Mouse (Mus musculus): Measurements from ENCODE around the gene Casc1.

Gene Casc1

DNA sequence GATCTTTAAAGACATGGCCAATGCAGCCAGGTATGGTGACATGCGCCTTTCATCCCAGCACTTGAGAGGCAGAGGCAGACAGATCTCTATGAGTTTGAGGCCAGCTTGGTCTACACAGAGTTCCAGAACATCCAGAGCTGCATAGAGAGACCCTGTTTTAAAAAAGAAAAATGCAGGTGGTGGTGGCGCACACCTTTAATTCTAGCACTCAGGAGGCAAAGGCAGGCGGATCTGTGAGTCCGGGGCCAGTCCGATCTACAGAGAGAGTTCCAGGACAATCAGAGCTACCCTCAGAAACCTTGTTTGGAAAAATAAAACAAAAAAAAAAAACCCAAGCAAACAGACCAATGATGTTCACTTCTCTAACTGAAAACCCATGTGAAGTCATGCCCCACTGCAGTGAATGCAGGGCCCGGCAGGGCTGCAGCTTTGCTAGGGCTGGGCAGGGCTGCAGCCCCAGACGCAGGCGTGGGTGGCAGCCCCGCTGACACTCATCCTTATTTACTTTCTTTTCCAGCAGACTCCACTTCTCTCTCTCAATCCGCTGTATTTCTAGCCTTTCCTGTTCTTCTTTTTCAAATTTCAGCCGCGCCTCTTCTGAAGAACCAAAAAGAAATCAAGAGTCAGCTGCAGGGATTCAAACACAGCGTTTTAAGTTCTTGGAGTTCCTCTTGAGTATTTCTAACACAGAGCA lies 8.2 kb downstream of the Casc1 start:
- no peak for DNase-seq

DNA sequence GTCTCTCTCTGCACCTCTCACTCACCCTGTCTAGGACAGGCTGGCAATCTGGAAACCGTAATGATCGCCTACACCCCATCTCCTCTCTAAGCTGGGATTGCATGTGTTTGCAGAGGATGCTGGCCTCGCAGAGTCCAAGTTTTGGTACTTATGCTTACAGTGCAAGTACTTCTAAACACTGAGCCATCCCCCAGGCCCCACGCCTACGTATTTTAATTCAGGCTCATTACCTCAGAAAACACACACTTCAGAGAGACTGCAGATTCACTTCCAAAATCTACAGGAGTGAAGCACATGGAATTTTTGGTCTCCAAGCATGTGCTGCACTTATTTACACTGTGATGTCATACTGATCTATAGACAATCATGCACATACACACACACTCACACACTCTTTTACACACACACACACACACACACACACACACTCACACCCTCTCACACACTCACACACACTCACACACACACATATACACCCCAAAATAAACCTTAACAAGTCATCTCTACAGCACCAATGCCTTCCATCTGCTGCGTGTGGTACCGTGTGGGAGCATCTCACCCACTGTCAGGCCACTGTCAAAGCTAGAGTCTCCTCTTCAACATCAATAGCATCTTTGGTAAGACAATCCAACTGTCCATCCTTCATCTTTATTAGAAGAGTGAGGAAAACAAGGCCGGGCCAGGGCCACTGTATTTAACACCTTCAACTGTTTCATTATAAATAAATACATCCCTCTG lies 12.7 kb downstream of the Casc1 start:
- DNase-seq: no peak

DNA sequence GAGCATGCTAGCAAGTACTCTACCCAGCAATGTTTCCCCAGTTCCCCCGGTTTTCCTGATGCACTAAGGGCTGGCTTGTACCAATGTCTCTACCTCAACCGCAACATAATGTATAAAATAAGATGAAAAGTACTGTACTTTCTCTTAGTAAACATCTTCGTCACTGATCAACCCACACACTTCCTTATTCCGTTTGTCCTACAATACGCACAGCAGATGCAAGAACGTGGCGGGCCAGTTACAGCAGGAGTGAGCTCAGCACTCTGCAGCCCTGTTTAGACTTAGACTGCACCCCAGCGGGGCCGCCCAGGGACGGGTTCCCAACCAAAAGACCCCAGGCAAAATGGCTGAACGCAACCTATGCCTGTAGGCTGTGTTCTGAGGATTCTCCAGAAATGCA lies 17.4 kb downstream of the Casc1 start:
- no peak for DNase-seq

DNA sequence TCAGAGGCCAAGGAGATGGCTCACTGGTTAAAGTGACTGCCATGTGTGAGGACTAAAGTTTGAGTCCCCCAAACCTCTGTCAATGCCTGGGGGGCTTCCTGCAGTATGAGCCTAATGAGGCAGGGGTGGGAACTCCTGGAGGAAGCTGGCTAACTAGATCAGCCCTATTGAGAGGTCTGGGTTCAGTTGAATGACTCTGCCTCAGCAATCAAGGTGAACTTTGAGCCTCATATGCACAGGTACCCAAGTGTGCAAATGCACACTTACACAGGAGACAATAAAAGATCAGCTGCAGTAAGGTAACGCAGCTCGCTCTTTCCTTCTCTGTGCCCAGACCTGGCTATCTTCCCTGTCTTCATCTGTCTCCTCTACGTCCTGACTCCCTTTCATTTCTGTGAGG lies 17.8 kb downstream of the Casc1 start:
- no peak for DNase-seq

DNA sequence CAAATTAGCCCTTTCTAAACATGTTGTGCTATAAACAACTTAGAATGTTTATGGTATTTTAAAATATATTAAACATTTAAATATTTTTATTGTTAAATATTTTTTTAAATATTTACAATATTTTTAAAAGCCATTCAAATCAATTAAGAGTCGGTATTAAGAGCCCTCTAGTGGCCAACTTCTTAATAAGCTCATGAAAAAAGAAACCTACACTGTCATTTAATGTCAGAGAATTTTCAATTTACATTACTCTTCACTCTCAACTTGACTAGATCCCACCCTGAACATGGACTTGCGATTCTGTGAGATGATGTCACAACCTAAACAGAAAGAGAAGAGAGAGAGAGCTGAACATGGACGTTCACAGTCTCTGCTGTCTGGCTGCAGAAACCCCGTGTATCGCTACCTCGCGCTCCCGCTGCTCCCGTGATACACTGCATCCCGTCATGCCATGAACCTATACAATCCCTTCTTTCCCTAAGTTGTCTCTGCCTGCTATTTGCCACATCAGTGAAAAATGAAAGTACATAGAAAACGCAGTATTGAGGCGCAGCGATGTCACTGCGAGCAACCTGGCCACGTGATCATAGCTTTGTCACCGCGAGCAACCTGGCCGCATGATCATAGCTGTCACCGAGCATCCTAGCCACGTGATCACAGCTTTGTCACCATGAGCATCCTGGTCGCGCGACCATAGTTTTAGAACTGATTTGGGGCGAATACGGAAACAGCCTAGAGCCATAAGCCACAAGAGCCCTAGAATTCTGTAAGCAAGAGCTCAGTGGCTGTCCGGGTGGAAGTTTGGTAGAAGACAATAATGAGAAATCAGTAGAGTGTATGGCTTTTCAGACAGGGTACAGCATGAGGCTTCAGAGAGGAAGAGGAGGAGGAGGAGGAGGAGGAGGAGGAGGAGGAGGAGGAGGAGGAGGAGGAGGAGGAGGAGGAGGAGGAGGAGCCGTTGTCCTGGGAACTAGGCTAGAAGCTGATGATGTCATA lies 23.4 kb downstream of the Casc1 start:
- peak; percentile 19 for DNase-seq

DNA sequence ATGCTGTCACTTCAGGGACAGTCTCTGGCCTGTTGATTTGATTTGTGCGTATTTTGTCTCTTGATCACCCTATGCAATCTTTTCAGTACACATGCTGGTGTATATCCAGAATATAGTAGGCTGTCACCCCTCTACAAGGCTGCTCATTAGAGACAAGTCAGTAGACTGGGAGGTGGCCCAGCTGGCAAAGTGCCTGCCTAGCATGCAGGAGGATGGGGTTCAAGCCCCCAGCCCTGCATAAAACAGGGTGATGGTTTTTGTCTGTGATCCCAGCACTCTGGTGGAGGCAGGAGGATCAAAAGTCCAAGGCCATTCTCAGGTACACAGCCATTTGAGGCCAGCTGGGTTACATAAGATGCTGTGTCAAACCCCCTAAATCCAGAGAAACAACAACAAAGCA lies 24.7 kb downstream of the Casc1 start:
- no peak for DNase-seq

DNA sequence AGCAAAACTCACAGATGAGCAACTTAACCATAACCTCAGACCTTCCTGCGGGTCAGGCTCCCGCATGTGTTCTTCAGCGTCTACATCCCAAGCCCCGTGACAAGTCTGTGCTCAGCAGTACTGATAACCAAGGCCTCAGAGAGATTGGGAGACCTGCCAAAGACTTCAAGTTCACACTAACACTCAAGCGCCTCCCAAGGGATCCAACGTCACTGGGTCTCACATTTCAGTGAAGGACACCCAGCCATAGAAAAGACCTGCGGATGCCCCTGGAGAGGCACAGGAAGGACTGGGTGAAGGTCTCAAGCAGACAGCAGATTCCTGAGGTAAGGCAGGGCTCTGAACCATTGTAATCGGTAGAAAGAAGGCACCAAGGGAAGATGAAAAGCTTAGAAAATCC lies 28.8 kb downstream of the Casc1 start:
- DNase-seq: no peak

DNA sequence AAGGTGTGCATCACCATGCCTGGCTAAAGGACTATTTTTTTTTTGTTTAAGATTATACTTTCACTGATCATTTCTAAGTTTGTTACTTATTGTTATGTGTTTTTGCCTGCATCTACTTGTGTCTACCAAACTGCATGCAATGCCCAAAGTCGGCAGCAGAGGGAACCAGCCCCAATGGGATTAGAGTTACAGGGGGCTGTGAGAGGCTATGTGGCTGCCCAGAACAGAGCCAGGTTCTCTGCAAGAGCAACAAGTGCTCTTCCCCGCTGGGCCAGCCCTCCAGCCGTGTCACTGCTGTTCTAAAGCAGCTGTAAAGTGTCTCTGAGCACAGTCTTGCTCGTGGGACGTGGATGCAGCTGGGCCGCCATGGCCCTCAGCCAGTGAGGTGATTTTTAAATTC lies 31.1 kb downstream of the Casc1 start:
- peak; percentile 65 for DNase-seq

DNA sequence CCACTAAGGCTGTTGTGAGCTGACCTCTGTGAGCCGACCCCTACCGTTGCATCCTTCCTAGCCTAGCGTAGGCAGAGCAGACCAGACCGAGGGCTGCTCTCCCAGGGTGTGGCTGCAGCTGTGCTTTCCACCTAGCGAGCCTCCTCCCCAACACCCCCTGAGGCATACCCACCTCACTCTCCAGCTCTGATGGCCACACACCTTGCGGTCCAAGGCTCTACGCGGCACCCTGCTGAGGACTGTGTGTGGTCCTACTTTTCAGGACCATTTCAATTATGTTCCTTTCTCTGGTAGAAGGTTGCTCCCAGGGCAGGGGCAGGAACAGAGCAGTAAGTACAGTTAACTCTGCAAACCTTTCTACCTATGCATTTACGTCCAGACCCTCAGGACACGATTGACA lies 34.3 kb downstream of the Casc1 start:
- DNase-seq: no peak

DNA sequence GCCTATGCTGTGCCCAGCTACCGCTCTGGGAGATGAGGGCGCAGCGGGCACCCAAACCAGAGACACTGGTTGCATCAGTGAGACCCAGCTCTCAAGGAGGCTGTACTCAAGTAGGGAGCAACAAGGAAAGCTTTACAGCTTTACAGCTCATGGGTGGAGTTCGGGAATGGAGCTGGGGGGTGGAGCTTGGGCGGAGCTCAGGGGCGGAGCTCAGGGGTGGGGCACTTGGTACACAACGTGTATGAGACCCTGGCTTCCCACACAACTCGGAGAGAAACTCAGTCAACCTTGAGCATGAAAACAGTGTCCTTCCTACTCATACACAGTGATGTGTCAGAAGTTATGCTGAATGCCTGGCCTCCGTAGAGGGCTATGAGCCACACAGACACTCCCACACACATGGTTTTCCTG lies 35.2 kb downstream of the Casc1 start:
- DNase-seq: no peak

DNA sequence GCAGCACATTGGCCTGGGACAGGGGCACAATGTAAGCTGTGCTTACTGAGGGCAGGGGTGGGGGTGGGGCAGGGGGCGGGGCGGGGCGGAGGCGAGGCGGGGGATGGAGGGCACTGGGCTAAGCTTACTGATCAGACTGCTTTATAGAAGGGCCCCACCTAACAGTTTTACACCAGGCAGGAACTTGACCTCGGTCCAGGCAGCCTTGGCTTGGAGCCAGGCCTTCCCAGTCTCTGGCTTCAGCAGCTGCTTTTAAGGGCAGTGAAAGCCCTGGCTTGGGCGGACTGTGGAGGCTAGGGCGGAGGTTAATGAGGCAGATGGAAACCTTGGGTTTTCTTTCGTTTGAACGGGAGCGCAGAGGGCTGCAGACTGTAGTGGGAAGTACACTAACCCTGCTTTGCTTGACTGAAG lies 37.0 kb downstream of the Casc1 start:
- DNase-seq: peak; percentile 91

DNA sequence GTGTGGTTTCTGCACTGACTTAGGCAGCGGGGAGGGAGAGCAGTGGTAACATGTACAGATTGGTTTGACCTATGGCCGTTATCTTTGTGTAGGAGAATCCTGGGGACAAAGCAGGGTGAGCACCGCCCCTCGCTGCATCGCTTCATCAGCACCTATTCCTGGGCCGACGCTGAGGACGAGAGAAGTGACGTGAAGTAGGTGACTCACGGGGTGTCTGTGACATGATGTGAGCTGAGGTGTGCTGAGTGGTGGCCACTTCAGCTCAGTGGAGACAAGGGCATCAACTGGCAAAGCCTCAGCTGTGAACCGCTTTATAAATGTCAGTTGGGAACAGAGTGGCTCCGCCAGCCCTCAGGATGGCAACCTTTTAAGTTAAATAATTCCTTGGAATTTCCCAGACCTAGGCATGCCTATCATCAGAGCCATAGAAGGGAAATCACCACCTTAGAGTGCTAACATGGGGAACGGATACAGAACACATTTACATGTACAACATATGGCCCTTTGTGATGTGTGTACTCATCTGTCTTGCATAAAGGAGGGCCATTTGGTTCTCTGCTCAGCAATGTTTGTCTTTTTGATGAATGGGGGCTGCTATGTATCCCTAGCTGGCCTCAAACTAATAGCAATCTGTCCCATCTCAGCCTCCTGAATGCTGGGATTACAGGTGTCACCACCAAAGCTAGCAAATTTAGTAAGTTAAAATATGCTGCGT lies 38.8 kb downstream of the Casc1 start:
- DNase-seq: no peak

DNA sequence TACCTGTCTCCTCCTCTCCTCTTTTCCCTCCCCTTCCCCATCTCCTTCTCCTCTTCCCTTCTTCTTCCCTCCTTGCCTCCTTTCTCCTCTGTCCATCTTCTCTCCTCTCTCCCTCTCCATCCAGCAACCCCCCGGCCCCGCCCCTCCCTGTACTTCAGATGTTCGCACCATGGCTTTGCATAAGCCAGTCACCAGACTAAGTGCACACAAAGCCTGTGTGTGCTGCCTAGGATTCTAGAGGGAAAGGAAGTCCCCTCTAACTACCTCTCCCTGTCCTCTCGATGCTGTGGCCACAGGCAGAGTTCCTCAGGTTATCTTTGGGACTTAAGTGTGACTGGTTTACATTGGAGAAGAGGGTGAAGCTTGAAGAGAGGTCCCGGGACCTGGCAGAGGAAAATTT lies 50.2 kb downstream of the Casc1 start:
- no peak for DNase-seq

DNA sequence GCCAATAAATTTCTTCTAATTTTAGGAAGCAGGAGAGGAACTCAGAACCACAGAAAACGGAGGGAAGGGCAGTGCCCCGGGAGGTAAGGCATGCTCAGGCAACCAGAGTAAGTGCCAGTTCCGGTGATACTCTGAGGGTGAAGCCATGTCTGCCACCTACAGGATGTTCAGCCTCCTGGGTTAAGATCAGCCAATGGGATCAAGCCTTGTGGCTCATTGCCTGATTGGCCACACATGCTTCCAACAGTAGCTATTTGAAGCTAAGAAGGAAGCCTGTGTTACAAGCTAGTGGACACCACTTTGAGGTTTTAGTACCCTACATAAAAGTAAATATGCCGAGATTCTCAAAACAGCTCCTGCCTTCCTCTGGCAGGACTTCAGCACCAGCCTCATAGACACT lies 52.2 kb downstream of the Casc1 start:
- no peak for DNase-seq

DNA sequence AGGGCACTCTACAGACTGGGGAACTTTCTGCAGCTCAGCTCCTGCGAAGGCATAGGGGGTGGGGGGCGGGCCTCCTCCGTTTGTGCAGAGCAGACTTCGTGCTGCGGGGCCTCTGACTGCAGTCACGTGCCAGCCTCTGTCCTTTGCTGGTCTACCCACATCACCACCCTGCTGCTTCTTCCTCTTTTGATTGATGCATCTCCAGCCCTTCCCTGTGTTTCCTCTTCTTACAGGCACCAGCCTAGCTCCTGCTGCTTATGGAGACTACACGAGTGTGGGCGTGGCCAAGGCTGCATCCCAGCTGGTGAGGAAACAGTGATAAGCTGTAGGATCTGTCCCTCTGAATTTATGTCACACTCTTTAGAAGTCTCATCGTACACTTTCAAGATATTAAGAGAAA lies 61.8 kb downstream of the Casc1 start:
- DNase-seq: no peak

DNA sequence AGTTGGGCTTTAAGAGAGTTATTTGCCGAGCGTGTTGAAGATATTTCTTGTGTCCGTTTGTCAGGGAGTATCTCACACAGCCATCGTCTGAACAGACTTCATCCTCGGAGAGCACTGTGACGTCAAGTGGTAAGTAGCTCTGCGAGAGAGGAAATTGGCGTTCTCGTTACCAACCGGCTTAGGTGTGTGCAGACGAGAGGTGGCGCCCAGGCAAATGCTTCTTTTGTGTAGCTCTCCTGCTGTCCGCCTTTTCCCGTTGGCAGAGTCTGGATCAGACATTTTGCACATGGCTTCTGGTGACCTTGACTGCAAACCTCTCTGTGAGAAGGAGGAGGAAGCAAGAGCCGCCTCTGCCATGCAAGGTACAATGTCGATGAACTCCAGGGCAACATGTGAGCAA lies 63.1 kb downstream of the Casc1 start:
- DNase-seq: no peak

DNA sequence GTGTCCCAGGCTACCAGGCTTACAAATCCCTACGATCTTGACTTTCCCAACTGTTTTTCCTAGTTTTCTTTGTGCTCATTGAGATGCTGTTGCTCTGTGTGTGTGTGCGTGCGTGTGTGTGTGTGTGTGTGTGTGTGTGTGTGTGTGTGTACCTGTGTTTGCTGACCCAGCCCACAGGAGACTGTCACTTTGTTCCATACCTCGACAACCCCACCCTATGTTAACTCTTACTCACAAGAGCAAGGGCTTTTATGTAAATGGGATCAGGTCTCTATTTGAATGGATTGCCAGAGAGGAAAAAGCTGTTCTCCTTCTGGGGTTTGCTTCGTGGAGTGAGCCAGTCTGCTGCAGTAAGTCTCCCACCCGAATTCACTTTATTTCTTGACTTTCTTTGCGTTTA lies 65.6 kb downstream of the Casc1 start:
- DNase-seq: no peak

DNA sequence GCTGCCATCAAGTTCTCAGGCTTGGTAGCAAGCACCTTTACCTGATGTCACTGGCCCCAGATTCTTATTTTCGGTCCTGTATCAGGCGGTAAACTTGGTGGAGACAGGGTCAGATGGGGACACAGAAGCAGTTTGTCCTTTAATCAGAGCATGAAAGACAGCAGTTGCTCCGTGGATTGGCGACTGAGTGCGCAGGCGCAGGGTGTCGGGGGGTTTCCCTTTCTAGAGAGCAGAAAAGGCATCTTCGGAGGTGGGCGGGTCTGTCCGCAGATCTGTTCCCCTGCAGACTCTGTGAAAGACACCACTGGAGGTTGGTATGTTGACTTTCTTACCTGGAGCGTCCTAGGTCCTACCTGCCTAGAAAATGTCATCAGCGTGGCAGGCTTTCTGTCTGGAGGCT lies 69.0 kb downstream of the Casc1 start:
- DNase-seq: no peak

DNA sequence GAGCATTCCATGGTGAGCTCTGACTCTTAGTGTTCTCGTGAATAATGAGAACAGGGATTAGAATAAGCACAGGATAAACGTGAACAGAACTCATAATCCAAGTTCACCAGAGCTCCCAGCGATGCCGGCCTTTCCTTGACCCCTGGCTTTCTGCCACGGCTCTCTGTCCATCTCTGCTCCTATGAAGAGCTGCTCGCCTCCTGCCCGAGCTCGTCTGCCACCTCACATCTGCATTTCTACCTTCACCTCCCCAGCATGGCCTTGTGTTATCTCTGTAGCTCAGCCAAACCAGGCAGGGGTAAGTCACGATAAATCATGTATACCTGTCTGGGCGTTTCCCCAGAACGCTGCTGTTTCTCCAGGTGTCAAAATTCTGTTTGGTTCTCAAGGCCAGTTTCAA lies 70.1 kb downstream of the Casc1 start:
- no peak for DNase-seq

DNA sequence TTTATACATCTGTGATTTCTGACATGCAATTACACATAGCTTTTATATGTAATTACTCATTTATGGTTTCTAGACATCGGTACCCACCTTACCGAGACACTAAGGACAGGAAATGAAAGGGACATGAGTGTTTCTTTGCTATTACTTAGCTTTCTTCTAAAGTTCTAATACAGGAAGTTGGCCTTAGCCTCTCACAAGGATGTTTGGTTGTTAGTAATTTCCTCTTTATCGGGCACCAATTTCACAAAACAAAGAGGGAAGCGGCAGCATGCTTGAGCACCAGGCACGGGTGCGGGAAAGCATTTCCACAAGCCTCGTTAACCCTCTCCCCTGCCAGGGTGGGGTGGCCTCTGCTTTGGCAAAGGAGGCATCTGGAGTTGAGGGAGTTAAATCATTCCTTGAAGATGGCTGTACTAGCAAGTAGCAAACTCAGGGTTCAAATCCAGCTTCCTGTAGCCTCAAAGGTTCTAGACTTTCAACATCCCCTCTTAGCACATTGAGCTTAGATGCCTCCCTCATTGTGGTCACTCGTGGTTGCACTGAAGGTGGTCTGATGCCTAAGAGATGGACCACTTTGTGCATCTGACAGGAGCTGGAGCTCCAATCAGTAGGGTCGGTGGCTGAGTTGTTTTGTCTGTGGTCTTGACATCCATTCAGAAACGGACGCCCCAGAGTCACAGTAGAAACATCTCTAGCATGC lies 70.9 kb downstream of the Casc1 start:
- DNase-seq: no peak

DNA sequence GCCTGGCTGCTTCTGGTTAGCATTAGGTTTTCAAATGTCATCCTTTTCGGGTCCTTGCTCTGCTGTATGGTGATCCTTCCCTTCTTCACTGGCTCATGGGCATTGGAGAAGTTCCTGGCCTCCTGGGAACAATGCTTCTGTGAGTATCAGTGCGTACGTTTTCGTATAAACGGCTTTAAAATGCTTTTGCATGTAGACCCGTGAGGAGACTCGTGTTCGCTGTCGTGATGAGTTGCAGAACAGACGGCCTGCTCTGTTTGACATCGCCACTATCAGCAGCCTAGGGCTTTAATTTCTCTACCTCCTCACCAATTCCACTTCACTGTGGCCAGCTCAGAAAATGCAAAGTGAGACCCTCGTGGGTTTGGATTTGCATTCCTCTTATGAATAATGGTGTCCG lies 71.6 kb downstream of the Casc1 start:
- no peak for DNase-seq

DNA sequence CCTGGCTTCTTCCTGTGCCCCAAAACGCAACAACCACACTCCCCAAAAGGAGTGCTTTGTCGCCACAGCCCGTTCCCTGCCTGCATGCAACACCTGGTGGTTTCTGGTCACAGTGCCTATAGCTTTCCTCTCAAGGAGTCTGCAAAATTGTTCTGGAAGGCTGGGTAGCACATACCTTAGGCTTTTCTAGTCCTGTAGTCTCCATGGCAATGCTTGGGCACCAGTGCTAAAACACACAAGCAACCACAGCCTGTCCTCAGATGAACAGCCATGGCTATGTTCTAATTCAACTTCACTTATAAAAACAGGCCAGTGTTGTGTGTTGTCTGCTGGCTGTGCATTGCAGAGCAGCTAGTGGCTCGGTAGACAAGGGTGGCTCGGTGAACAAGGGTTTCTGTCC lies 74.0 kb downstream of the Casc1 start:
- DNase-seq: no peak

All from kidney, adult 18-20 months (tissue).